Mouse (Mus musculus) right cerebral cortex, adult 18-20 months (tissue): Measurements from ENCODE around the gene Psmb4.
"Not testable (repeated sequence)": the region's sequence is repeated elsewhere in the genome, so short reads cannot be mapped to it uniquely, and the experiment has no call there.

Experiments used
- DNase-seq: peaks from one replicate; pipeline ENCODE4 v3.0.0; 2022; ENCODE audit warnings: mixed read lengths

Psmb4 gene

GRCm38 (mm10) chr3:94904759-94905158 is 18.0 kb upstream of the Psmb4 start:
- not testable (repeated sequence) for DNase-seq

GRCm38 (mm10) chr3:94902747-94903146 is 16.0 kb upstream of the Psmb4 start:
- DNase-seq: peak; percentile 59

- no peak for DNase-seq
Observed at GRCm38 (mm10) chr3:94894076-94894475, 7.3 kb upstream of the Psmb4 start.

GRCm38 (mm10) chr3:94888595-94888994 is 1.8 kb upstream of the Psmb4 start:
- no peak for DNase-seq

- DNase-seq: no peak
Observed at GRCm38 (mm10) chr3:94882579-94882978, 4.2 kb downstream of the Psmb4 start.

- DNase-seq: no peak
Observed at GRCm38 (mm10) chr3:94881840-94882239, 4.9 kb downstream of the Psmb4 start.

GRCm38 (mm10) chr3:94878618-94879017 is 8.1 kb downstream of the Psmb4 start:
- DNase-seq: no peak

GRCm38 (mm10) chr3:94869011-94869410 is 17.8 kb downstream of the Psmb4 start:
- no peak for DNase-seq

- no peak for DNase-seq
Observed at GRCm38 (mm10) chr3:94859471-94859870, 27.3 kb downstream of the Psmb4 start.

- no peak for DNase-seq
Observed at GRCm38 (mm10) chr3:94852215-94852614, 34.5 kb downstream of the Psmb4 start.

- no peak for DNase-seq
Observed at GRCm38 (mm10) chr3:94851731-94852130, 35.0 kb downstream of the Psmb4 start.

GRCm38 (mm10) chr3:94849338-94849737 is 37.4 kb downstream of the Psmb4 start:
- peak; percentile 24 for DNase-seq

- DNase-seq: no peak
Observed at GRCm38 (mm10) chr3:94847382-94847781, 39.4 kb downstream of the Psmb4 start.

- no peak for DNase-seq
Observed at GRCm38 (mm10) chr3:94839101-94839500, 47.7 kb downstream of the Psmb4 start.

- no peak for DNase-seq
Observed at GRCm38 (mm10) chr3:94838631-94839030, 48.1 kb downstream of the Psmb4 start.

- DNase-seq: peak; percentile 91
Observed at GRCm38 (mm10) chr3:94837959-94838496, 48.7 kb downstream of the Psmb4 start.

GRCm38 (mm10) chr3:94837183-94837890 is 49.4 kb downstream of the Psmb4 start, which contains the start of gene Pogz:
Pogz (plus strand) TSS chr3:94837567.
- DNase-seq: peak; percentile 97

- DNase-seq: no peak
Observed at GRCm38 (mm10) chr3:94835396-94835795, 51.4 kb downstream of the Psmb4 start.
